Mouse (Mus musculus) adipocyte (in vitro differentiated cells): ENCODE results near the gene Tead1.

Experiments
- DNase-seq: peaks from one replicate; pipeline ENCODE4 v3.0.0-alpha.2; 2016; ENCODE audit warnings: low spot score

Gene Tead1

DNA sequence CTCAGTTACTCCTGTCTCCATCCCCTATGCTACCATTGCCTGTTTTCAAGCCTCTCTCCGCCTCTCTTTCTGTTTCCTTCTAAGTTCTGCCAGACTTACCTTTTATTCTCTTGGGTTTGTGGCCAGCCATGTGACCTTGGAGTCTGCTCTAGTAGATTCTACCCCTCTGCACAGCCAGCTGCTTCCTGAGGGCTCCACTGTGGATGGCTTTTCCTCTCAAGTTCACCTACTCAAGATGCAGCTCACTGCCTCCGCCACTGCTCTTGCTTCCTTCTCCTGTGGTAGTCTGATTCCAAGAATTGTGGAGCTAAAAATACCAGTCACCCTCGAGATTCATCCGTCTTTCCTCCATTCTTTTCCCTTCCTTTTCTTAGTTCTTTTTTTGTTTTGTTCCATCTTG, 140.7 kb downstream of the Tead1 start:
- DNase-seq = no peak

DNA sequence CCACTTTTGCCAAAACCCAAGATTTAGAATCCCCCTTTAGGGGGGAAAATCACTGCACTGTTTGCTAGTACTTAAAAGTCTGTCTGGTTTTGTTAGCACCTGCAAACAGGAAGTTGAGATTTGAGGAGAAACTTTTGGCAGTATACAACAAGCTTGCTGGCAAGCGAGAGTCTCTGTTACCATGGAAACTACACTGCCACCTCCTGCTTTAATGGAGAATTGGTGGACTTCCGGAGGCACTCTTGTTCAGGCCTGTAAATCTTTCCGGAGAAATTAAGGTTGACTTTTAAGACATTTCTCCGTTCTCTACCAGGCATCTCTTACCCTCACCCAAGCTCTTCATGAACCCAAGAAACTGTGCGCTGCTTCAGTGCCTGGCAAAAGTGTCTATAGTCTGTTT, 143.8 kb downstream of the Tead1 start:
- peak; percentile 42 for DNase-seq

DNA sequence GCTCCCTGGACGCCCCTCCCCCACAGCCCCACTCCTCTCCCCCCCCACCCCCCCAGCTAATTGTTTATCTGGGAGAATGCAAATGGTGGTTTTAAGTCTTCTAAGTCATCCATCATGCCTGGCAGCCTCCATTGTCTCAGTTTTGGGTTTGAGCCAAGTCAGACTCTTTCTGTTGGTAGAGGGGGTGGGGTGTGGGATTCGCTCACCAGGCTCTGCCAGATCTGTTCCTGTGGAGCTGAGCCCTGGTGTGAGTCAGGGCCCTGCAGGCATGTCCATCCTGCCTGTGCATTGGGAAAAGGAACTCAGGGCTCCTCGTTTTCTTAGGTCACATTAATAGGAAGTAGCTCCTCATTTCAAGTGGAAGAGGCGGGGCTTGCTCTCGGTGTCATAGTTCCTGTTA, 144.5 kb downstream of the Tead1 start:
- peak; percentile 64 for DNase-seq

DNA sequence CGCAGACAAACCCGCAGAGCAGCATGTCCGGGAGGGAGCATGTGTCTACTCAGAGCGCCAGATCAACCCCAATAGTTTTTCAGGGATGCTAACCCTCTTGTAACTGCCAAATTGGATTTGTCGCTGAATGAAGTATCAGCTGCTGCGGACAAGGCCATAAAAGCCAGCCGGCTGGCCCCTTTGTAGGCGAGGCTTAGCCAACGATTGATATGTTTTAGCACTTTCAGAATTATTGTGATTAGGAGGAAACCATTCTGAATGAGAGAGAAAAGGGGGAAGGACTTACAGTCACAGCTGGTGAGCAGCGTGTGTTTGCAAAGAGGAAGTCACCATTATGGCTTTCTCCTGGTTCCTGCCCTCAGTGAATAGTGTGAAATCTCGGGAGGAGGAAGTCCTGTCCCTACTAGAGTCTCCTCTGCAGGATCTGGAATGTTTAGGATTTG, 146.2 kb downstream of the Tead1 start:
- DNase-seq = no peak

DNA sequence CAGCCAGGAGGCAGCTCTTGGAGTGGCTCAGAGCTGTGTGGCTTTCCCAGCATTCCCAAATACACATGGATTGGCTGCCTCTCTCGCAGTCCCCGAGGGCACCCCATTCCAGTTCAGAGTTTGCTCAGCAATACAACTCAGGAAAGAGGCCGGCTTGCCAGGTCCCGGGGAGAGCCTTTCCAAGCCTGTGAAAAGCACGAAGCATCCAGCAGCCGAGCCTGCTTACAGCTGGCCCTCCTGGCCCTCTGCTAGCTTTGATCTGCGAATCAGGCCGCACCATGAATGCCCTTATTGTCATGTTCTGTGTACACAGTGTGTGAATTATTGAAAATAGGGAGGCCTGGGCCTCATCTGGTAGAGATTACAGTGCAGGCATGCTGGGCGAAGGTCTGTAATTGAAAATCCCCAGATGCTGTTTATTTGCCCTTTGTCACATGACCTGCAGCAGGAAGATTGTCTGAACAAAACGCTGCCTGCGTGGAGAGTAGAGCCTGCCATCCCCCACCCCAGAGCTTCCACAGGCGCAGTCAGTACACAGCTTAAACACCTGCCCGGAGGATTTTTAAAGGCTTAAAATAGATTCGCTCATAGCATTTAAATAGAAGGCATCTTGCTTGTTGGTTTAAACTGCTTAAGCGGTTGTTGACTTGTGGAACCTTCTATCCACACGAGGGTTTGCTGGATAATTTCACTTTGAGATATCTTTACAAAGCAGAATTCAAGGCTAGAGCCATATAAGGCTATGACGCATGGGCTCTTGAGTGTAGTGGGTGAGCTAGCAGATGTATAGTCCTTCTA, 147.2 kb downstream of the Tead1 start:
- DNase-seq = peak; percentile 64

DNA sequence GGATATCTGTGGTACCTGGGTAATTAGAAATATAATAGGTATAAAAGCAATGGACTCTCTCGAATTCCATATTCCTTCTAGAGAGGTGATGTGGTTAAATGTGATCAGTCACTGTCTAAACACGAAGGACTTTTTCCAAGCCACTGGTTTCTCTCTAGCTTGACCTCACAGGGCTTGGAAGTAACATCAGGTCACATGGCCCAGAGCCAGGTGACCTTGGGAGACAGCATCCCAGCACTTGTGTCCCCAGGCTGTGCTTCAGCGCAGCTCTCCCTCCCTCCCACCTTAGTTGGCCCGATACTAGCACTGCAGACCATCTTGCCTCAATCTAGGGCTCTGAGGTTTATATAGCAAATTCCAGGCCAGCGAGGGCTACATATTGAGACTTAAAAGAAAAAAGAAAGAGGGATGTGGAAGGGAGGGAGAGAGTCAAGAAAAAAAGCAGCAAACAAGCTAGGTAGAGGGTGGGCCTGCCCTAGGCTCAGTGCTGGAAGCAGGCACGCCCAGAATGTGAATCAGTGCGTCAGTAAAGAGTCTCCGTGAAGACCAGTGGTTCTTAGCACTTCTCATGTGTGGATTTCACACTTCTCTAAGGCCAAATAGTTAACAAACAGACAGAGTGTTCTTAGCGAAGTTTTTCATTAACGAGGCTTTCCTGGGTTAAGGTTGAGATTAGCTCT, 149.0 kb downstream of the Tead1 start:
- DNase-seq = no peak

DNA sequence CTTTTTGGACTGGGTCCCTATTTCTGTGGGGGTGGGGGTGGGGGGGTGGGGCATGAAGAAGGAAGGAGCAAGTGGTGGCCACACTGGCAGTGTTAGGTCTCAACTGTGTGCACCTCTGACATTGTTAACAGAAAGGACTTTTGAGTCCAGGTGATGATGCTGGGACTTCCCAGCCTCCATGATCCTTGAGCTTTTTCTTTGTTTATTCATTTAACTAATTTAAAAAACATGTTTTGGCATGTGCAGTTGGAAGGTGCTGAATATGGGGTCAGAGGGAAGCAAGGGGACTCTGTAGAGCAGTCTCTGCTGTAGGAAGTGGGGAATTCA, 149.5 kb downstream of the Tead1 start:
- DNase-seq = no peak

DNA sequence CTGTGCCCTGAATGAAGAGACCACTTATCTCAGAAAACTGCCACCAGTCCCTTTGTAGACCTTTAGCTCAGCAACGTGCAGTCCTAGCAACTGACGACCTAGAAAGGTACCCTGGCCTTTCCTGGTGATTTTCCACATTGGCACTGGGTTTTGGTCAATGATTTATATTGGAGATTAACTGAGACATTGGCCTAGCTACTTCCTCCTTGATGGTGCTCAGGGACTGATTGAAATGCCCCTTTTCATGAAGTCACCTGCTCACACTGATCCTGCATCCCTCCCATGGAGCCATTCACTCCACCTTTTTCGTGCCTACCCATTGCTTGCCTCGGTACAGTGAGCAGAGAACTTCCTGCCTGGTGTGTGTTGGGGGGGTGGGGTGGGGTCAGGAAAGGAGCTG, 151.8 kb downstream of the Tead1 start:
- no peak for DNase-seq

DNA sequence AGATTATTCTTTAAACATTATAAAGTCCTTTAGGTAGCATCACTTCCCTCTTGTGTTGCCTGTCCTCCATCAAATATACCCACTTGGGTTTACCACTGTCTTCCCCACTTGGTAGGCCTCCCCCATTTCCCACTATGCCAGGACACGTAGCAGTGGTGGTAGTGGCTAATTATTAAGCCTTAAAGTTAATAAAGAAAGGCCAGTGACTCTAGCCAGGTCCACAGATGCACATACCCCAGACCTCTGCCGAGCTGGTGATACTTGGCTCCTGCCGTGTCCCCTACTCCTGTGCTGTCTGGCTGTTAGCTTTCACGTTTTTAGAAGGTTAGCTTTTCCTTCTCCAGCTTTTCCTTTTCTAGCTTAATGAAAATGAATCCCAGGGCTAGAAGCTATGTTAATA, 152.3 kb downstream of the Tead1 start:
- DNase-seq = no peak

DNA sequence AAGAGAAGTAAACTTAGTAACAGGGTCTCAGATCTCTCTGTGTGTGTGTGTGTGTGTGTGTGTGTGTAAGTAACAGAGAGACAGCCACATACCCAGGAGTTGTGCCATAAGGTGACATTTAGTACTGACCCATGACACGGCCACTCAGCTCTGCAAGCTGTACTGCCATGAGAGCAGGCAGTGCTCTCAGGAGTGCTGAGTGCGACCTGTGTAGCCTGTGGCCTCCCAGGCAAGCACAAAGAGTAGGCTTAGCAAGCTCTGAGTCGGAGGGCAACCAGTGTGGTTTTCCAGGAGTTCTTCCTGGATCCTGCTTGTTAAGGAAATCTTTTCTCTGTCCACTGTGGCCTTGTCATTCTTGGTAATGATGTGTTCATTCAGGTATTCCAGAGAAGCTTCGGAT, 154.0 kb downstream of the Tead1 start:
- DNase-seq = no peak

DNA sequence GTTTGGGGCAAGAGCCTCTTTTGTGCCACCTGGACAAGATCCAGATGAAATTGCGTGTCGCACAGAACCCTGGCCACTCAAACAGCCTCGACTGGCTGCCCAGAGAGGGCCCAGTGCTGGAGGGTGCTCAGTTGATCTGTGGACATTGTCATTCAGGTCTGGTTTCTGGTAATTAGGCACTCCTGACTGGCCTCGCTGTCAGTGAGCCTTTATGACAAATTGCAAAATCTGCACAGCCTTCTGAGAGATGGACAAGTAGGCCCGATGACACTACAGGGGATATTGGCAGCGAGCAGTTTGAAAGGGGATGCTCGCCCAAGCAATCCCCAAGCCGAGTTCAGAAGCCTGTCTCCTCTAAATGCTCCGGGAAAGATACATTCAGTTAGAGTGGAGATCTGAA, 157.0 kb downstream of the Tead1 start:
- DNase-seq = no peak

DNA sequence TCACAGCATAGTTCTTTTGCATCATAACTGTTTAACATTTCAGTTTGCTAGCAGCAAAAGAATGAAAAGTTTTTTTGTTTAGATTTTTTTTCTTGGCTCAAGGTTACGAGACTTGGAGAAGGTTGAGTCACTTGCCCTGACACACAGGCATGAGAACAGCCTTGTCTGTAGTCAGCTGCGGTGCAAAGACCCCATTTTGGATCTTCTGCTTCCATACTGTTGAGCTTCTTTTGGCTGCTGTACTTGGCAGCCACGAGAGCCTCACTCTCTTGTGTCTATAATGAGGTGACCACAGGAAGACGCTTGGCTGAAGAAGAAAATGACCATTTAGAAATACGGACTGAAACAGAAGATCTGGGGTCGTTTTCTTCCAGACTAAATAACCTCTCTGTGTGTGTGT, 159.0 kb downstream of the Tead1 start:
- DNase-seq = no peak

DNA sequence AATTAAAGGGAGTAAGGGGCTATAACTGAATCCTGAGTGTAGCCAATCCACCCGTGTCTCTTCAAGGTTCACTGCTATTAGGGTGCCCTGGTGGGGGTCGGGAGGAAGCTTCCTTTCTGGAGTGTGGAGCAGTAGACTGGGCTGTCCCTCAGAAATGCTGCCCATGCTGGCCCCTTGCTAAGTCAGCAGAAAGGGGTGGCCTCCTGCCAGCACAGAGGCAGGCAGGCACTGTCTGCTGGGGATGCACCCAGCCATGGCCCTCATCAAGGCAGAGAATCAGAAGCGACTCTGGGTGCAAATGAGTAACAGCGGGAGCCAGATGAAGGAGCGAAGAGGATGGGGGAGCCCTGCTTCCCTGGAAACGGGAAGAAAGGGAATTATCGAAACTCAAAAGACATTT, 161.2 kb downstream of the Tead1 start:
- no peak for DNase-seq

DNA sequence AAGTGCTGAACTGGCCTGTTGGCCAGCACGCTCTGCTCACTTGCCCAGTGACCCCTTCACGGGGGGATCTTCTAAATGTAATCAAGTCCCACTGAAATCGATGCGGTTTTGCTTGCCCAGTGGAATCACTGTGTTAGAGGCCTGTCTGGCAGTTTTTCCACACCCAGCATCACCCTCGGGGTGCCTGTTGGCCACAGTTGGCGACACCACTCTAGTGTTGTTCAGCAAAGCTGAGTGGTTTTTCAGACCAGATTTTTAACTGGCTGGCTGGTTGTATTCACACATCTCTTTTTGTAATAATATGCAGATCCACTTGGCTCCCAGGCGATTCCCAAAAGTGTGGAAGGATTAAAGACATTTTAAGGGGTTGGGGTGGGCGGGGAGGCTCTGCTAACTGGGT, 161.8 kb downstream of the Tead1 start:
- DNase-seq = peak; percentile 27

DNA sequence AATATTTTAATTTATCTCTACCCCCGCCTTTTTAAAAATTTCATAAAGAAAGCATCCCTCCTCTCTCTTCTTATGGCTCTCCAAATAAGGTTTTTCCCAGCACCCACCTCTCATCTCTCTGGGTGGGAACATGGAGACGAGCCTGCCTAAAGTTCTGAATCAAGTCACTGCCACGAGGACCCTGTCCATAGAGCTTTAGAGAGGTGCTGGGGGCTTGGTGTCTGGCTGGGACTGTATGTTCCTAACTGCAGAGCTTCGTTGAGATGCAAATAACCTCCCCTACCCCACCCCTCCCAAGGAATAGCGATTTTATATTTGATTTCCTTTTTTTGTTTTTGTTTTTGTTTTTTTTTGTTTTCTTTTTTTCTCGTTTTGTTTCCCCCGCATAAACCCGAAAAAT, 162.4 kb downstream of the Tead1 start:
- DNase-seq = no peak

DNA sequence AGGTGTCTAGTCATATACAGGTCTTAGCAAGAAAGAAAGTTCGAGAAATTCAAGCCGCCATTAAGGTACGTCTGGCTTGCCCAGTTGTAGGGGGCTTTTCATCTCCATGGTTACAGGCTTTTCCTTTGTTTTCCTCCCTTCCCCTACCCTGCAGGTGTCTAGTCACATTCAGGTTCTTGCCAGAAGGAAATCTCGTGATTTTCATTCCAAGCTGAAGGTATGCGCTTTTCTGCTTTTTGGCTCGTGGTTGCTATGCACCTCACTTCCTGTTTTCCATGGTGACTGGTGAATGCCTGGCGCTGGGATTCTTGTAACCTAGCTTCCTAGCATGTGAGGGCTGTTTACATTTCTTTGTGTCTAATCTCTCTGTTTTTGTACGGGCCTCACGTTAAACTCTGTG, 162.8 kb downstream of the Tead1 start:
- no peak for DNase-seq

DNA sequence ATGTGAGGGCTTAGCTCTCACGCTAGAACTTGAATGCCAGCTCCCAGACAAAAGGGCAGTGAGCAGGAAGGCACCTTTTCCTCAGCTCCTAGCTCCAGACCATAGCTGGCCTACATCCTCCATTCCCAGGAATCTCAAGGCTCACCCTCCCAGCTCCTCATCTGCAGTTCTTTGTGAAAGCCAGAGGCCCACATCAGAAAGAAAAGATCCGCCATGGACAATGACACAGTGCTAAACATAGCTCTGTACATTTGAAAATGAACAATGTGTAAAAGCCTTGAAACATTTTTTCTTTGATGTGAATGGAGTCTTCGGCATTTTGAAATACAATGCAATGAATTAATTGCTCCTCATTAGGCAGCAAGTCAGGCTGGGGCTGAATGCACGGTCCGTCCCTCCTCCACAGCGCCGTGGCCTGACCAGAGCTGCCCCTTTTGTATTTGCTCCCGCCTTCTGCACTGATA, 172.2 kb downstream of the Tead1 start:
- no peak for DNase-seq

DNA sequence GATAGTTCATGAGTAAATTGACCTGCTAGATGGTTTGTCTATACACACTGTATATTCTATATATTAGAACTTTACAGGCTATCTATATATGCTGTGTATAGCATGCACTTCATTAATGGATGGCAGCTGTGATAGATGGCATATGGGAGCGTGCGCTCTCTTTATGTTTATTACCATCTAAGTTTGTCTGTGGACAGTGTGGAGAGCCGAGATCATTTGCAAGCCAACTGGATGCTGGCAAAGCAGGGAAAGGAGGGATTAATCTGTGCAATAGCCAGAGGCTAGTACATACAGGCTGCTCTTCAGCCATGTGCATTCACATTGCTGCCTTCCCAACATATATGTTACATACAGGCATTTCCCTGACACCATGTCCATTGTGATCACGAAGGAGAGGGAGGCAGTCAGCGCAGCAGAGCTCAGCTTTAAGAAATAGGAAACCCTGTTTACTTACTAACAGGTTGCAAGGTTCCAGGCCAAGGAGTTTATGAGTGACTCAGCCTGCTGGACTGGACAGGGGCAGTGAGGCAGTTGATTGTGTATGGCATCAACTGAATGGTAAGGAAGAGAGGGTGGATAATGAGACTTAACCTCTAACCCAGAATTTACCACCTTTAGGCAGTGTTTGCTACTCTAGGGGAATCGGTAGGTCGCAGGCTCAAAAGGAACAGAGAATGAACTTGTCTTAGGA, 173.2 kb downstream of the Tead1 start:
- no peak for DNase-seq

DNA sequence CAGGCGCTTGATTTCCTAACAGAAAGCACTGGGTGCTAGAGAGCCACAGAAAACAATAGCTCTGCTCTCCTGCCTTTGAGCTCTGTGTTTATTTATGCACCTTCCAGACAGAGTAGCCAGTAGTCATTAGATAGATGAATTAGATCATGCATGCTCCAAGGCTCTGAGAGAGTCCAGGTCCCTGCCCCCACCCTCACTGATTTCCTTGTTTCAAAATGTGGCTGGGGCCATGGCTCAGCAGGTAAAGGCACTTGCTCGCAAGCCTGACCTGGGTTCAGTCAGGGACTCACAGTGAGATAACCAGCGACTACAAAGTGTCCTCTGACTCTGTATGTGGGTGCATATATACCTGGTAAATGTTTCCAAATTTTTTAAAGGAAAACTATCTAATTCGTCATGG, 174.7 kb downstream of the Tead1 start:
- DNase-seq = no peak

DNA sequence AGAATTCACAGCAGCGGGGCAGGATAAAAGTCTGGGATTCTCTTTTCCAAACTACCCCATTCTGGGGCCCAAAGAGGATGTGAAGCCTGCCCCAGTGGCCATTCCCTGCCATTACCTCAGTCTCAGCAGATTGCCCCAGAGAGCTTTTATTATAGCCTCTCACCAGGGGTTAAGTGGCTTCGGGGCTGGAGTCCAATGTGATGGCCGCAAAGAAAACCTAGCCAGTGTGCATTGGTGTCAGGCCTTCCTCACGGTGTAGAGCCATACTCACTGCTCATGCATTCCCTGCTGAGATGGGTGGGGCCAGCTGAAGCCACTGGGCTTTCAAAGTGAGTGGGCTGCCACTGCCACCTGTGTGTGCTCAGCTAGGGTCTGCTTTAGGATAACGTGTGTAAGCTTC, 175.4 kb downstream of the Tead1 start:
- no peak for DNase-seq

DNA sequence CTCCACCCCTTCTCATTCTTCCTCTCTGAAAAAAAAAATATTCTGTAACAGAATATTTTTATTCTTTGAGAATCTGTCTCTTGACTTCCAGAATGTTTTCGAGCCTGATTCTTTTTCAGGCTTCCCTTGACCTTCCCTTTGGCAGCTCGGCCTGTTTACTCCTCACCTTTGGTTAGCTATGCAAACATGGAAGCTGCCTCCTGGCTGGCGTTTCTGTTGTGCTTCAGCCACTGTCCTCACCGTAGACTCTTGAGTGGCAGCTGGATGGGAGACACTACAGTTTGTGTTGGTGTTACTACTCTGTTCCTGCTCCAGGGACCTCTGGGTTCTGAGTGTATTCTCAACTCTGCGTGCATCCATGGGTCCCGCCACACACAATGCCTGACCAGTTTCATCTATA, 176.3 kb downstream of the Tead1 start:
- no peak for DNase-seq

DNA sequence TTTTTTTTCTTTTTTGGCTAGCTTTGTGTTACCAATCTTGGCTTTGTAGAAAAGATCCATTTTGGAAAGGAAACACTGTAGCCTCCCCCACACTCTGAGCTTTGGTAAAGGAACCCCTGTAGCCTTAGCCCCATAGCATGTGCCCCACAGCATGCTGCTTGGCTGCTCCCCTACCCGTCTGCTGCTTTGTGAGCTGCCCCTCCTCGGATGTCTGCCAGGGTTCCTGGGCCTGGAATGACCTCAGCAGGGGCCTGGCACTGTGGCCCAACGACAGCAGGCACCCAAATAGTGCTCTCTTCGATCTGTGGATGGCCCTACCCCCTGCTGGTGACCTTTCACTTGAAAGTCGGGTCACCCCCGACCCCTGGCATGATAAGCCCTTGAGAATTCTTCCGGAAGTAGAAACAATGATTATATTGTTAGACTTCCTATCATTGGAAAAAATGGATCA, 177.0 kb downstream of the Tead1 start:
- no peak for DNase-seq

DNA sequence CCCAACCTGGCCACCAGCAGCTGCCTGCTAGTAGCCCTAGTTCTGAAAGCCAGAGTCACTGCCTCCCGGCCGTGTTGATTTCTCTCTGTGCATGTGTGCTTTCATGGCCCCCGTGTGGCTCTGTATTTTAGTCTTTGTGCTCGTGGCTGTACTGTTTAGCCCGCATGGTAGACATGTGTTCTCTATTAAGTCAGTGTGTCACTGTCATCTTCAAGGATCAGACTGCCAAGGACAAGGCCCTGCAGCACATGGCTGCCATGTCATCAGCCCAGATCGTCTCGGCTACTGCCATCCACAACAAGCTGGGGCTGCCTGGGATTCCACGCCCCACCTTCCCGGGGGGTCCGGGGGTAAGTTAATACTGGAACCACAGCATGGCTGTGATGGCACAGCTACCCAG, 177.5 kb downstream of the Tead1 start:
- no peak for DNase-seq
